Mouse (Mus musculus) brain, embryonic 14.5 days (tissue): Measurements from ENCODE around the gene Il27ra.

Experiments used
- CTCF ChIP-seq: fragments of 200-500 bp; IDR thresholded peaks from 2 replicates; pipeline ENCODE4 v1.5.1; 2012; ENCODE audit warnings: inconsistent platforms, mild to moderate bottlenecking, moderate library complexity, borderline replicate concordance; ENCODE audit not compliant: insufficient read depth, insufficient read length; ENCODE audit errors: extremely low read depth
- POLR2A ChIP-seq: fragments of 200-500 bp; IDR thresholded peaks from 2 replicates; pipeline ENCODE4 v1.6.1; 2012; ENCODE audit warnings: mild to moderate bottlenecking, inconsistent platforms, borderline replicate concordance; ENCODE audit not compliant: poor library complexity, insufficient read depth, insufficient read length, severe bottlenecking; ENCODE audit errors: extremely low read depth

- TF ChIP-seq CTCF (no peak), POLR2A (no peak)
These were observed 34.5 kb upstream of the Il27ra start for GRCm38 (mm10) chr8:84076849-84077248.
